22 mouse cellular contexts compared by ENCODE assay signal in genomic region chr3:25449356-25449755, GRCm38 (mm10).
"Had no signal": no experiment of that assay in that cellular context is flagged by ENCODE, and none has a peak within 500 bp of the region (broad histone marks: within the 10 kb centered on the region; RNA-seq: fewer than 3 reads in every experiment).

No protein-coding gene starts in this region.

- H3K9me3 ChIP-seq: heart, embryonic 10.5 days; heart, embryonic 12.5 days; hindbrain, embryonic 13.5 days; hindbrain, embryonic 15.5 days; limb, embryonic 12.5 days; limb, embryonic 15.5 days; liver, embryonic 12.5 days had no signal

- H3K27ac ChIP-seq: heart, adult 2 months; heart, embryonic 10.5 days; hindbrain, embryonic 13.5 days; hindbrain, embryonic 15.5 days; hindbrain, postnatal 0 days; limb, embryonic 12.5 days; limb, embryonic 15.5 days; liver, embryonic 12.5 days; liver, embryonic 14.5 days had no signal

- ATAC-seq: hindbrain, postnatal 0 days; intestine, embryonic 16.5 days; liver, embryonic 12.5 days had no signal

- H3K4me1 ChIP-seq: heart, embryonic 10.5 days; heart, embryonic 12.5 days; hindbrain, embryonic 13.5 days; hindbrain, embryonic 15.5 days; limb, embryonic 12.5 days; limb, embryonic 15.5 days; liver, embryonic 12.5 days had no signal

- H3K4me3 ChIP-seq: heart, adult 2 months; heart, embryonic 10.5 days; heart, embryonic 12.5 days; hindbrain, embryonic 13.5 days; hindbrain, embryonic 15.5 days; limb, embryonic 12.5 days; limb, embryonic 15.5 days; liver, embryonic 12.5 days had no signal

- H3K27me3 ChIP-seq: heart, embryonic 12.5 days; hindbrain, embryonic 13.5 days; hindbrain, embryonic 15.5 days; limb, embryonic 12.5 days; limb, embryonic 15.5 days; liver, embryonic 12.5 days had no signal

- H3K9ac ChIP-seq: heart, embryonic 12.5 days; hindbrain, embryonic 13.5 days; hindbrain, embryonic 15.5 days; limb, embryonic 12.5 days; limb, embryonic 15.5 days; liver, embryonic 12.5 days; liver, embryonic 14.5 days had no signal

- H3K36me3 ChIP-seq: heart, embryonic 10.5 days; heart, embryonic 12.5 days; hindbrain, embryonic 13.5 days; hindbrain, embryonic 15.5 days; limb, embryonic 12.5 days; limb, embryonic 15.5 days; liver, embryonic 12.5 days had no signal

- DNase-seq: gastrocnemius, postnatal 10 days; gastrocnemius, postnatal 36 days; heart, adult 11 months; heart, adult 2 months; heart, postnatal 36 days; kidney, adult 11 months; kidney, adult 8-10 months; kidney, postnatal 14 days; kidney, postnatal 36 days; layer of hippocampus, adult 9-11 months; layer of hippocampus, postnatal 36 days; left cerebral cortex, postnatal 4 days had no signal

- H3K4me2 ChIP-seq: heart, embryonic 12.5 days; hindbrain, embryonic 13.5 days; hindbrain, embryonic 15.5 days; limb, embryonic 12.5 days; limb, embryonic 15.5 days; liver, embryonic 12.5 days had no signal
